Mouse (Mus musculus): ENCODE measurements around the gene Gm29666. TPM values are rescaled to one million over a fixed set of nuclear protein-coding genes. Genes with fewer than 3 reads are reported as not detected.

The Gm29666 gene
- total RNA-seq (2014; rRNA removed) (0.54 and 0.86 TPM in 2 replicates), polyA plus RNA-seq (2015; fragmentation: Nextera tagmentation; extraction: Ambion mirVana) (0.26 and 0.47 TPM in 2 replicates)

DNA sequence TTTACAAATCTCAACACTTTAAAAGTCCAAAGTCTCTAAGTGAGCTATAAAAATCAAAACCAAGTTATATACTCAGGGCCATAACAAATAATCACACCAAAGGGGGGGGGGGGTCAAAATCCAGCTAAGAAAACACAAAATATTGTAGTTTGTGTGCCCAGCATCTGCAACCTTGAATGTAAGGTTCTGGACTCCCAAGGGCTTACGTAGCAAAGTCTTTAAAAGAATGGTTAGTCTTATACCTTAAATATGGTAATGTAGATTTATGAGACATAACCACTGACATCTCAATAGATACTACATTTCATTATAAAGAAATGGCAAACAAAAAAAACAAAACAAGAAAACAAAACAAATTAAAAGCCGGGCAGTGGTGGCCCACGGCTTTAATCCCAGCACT is at the start of gene Gm29666:
Gene Gm29666 (minus strand): TSS at position 101 of the 400 bp plus-strand sequence.
- ATAC-seq = no peak
- Histone ChIP-seq H3K9me3 (ENCODE audit: low read length) (no peaks in the 10 kb centered on the region), H3K27me3 (ENCODE audit: insufficient read depth, low read length) (no peaks in the 10 kb centered on the region), H3K4me2 (ENCODE audit: low read depth) (no peak within 1 kb of the TSS), H3K4me3 (ENCODE audit: low read depth, low read length) (no peak within 1 kb of the TSS), H3K4me1 (ENCODE audit: insufficient read depth) (peaks cover 15% of the 10 kb centered on the region), H3K9ac (no peak within 1 kb of the TSS), H3K36me3 (ENCODE audit: insufficient read depth) (no peaks in the 10 kb centered on the region), H3K27ac (ENCODE audit: low read depth, low read length) (no peak within 1 kb of the TSS)
- 92% methylated on average over 3 of the region's 3 CpGs for WGBS
- DNase-seq = no peak
- TF ChIP-seq CTCF (IDR thresholded peaks at IDR 0.05; ENCODE audit: low read depth) = no peak

GRCm38 (mm10) chr15:84968534-84968933 is 48.7 kb upstream of the Gm29666 start:
- WGBS = 92% methylated on average over 4 of the region's 4 CpGs
- H3K27ac ChIP-seq (ENCODE audit: low read depth, low read length) = no peak overlapping the region
- no peak for ATAC-seq

GRCm38 (mm10) chr15:84965575-84966360 is 45.9 kb upstream of the Gm29666 start:
- 52% methylated on average over 7 of the region's 7 CpGs for WGBS
- Histone ChIP-seq H3K9ac (no peak overlapping the region), H3K9me3 (ENCODE audit: low read length) (no peaks in the 10 kb centered on the region), H3K27me3 (ENCODE audit: insufficient read depth, low read length) (no peaks in the 10 kb centered on the region), H3K4me3 (ENCODE audit: low read depth, low read length) (no peak overlapping the region), H3K36me3 (ENCODE audit: insufficient read depth) (0 out of 2 replicates have a peak, but pooled peaks cover 12% of the 10 kb centered on the region), H3K27ac (ENCODE audit: low read depth, low read length) (no peak overlapping the region), H3K4me2 (ENCODE audit: low read depth) (no peak overlapping the region), H3K4me1 (ENCODE audit: insufficient read depth) (0 out of 2 replicates have a peak, but pooled peaks cover 3% of the 10 kb centered on the region)
- peak; percentile 45 for ATAC-seq
- DNase-seq = peak; percentile 39
- TF ChIP-seq CTCF (IDR thresholded peaks at IDR 0.05; ENCODE audit: low read depth) = no peak

More at GRCm38 (mm10) chr15:84968534-84968933, 48.7 kb upstream of the Gm29666 start:
- Histone ChIP-seq H3K4me3 (ENCODE audit: low read depth, low read length) (no peak overlapping the region), H3K4me2 (ENCODE audit: low read depth) (no peak overlapping the region), H3K9me3 (ENCODE audit: low read length) (no peaks in the 10 kb centered on the region), H3K27me3 (ENCODE audit: insufficient read depth, low read length) (no peaks in the 10 kb centered on the region), H3K4me1 (ENCODE audit: insufficient read depth) (0 out of 2 replicates have a peak, but pooled peaks cover 3% of the 10 kb centered on the region), H3K36me3 (ENCODE audit: insufficient read depth) (0 out of 2 replicates have a peak, but pooled peaks cover 12% of the 10 kb centered on the region), H3K9ac (no peak overlapping the region)
- DNase-seq = no peak
- TF ChIP-seq CTCF (IDR thresholded peaks at IDR 0.05; ENCODE audit: low read depth) = no peak

- ATAC-seq = no peak
- H3K36me3 ChIP-seq (ENCODE audit: insufficient read depth) = peaks cover 8% of the 10 kb centered on the region; the same call in 1 of the 2 replicates
- H3K27ac ChIP-seq (ENCODE audit: low read depth, low read length) = no peak overlapping the region
- no peaks in the 10 kb centered on the region for H3K9me3 ChIP-seq (ENCODE audit: low read length)
- no peak overlapping the region for H3K9ac ChIP-seq
- no peak for TF ChIP-seq CTCF (IDR thresholded peaks at IDR 0.05; ENCODE audit: low read depth)
- H3K27me3 ChIP-seq (ENCODE audit: insufficient read depth, low read length) = no peaks in the 10 kb centered on the region
- no peak for DNase-seq
- 0 out of 2 replicates have a peak, but pooled peaks cover 3% of the 10 kb centered on the region for H3K4me1 ChIP-seq (ENCODE audit: insufficient read depth)
- H3K4me3 ChIP-seq (ENCODE audit: low read depth, low read length) = no peak overlapping the region
- 78% methylated on average over 5 of the region's 5 CpGs for WGBS
- H3K4me2 ChIP-seq (ENCODE audit: low read depth) = no peak overlapping the region
These were observed 44.9 kb upstream of the Gm29666 start for GRCm38 (mm10) chr15:84964771-84965170.

- peaks cover 12% of the 10 kb centered on the region for H3K4me1 ChIP-seq (ENCODE audit: insufficient read depth)
- no peak overlapping the region for H3K4me3 ChIP-seq (ENCODE audit: low read depth, low read length)
- TF ChIP-seq CTCF (IDR thresholded peaks at IDR 0.05; ENCODE audit: low read depth) = no peak
- WGBS = 98% methylated on average over 2 of the region's 2 CpGs
- no peak overlapping the region for H3K4me2 ChIP-seq (ENCODE audit: low read depth)
- no peaks in the 10 kb centered on the region for H3K27me3 ChIP-seq (ENCODE audit: insufficient read depth, low read length)
- no peak for ATAC-seq
- H3K9me3 ChIP-seq (ENCODE audit: low read length) = no peaks in the 10 kb centered on the region
- DNase-seq = no peak
- H3K36me3 ChIP-seq (ENCODE audit: insufficient read depth) = peaks cover 4% of the 10 kb centered on the region
- no peak overlapping the region for H3K9ac ChIP-seq
- H3K27ac ChIP-seq (ENCODE audit: low read depth, low read length) = no peak overlapping the region
These were observed 42.7 kb upstream of the Gm29666 start for GRCm38 (mm10) chr15:84962518-84962917.

- peaks cover 14% of the 10 kb centered on the region for H3K36me3 ChIP-seq (ENCODE audit: insufficient read depth)
- TF ChIP-seq CTCF (IDR thresholded peaks at IDR 0.05; ENCODE audit: low read depth) = peak; percentile 30; the same call in 1 of the 2 replicates
- H3K9me3 ChIP-seq (ENCODE audit: low read length) = no peaks in the 10 kb centered on the region
- H3K9ac ChIP-seq = peak overlapping the region; percentile 33; the same call in 1 of the 2 replicates
- DNase-seq (peak; percentile 21), ATAC-seq (peak; percentile 36)
- H3K4me3 ChIP-seq (ENCODE audit: low read depth, low read length) = no peak overlapping the region
- H3K27me3 ChIP-seq (ENCODE audit: insufficient read depth, low read length) = no peaks in the 10 kb centered on the region
- peaks cover 9% of the 10 kb centered on the region for H3K4me1 ChIP-seq (ENCODE audit: insufficient read depth)
- H3K27ac ChIP-seq (ENCODE audit: low read depth, low read length) = 0 out of 2 replicates have a peak overlapping the region, but pooled peaks have one; percentile 29
- WGBS = 20% methylated on average over 8 of the region's 8 CpGs
- peak overlapping the region; percentile 4; the same call in 1 of the 2 replicates for H3K4me2 ChIP-seq (ENCODE audit: low read depth)
These were observed 40.9 kb upstream of the Gm29666 start for GRCm38 (mm10) chr15:84960692-84961091.

DNA sequence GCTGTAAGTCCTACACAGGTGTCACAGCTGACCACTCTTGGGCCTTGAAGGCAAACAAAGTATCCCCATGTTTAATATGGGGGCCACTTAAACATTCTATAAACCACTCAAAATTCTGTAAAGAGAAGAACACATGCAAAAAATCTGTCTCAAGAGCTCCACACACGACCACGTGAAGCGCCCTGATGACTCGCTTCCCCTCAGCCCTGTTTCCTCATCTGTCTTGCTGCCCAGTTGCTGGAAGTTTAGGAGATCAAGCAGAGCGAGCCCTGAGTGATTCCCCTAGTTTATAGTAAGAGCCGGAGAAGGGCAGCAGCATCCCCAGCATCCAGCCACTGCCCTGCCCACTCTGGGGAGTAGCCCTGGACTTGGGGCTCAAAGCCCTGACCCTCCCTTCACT is 40.1 kb upstream of the Gm29666 start:
- peaks cover 9% of the 10 kb centered on the region for H3K4me1 ChIP-seq (ENCODE audit: insufficient read depth)
- no peak overlapping the region for H3K4me3 ChIP-seq (ENCODE audit: low read depth, low read length)
- no peaks in the 10 kb centered on the region for H3K27me3 ChIP-seq (ENCODE audit: insufficient read depth, low read length)
- H3K36me3 ChIP-seq (ENCODE audit: insufficient read depth) = peaks cover 22% of the 10 kb centered on the region
- DNase-seq (no peak), ATAC-seq (no peak)
- no peak overlapping the region for H3K27ac ChIP-seq (ENCODE audit: low read depth, low read length)
- H3K9me3 ChIP-seq (ENCODE audit: low read length) = no peaks in the 10 kb centered on the region
- no peak overlapping the region for H3K9ac ChIP-seq
- H3K4me2 ChIP-seq (ENCODE audit: low read depth) = no peak overlapping the region
- WGBS = 90% methylated on average over 6 of the region's 6 CpGs
- no peak for TF ChIP-seq CTCF (IDR thresholded peaks at IDR 0.05; ENCODE audit: low read depth)
